Mouse (Mus musculus): ENCODE data around the gene Gcnt7.

Gcnt7 gene

GRCm38 (mm10) chr2:172458496-172458895, at the start of gene Gcnt7:
Gene Gcnt7 (minus strand): TSS chr2:172458596.
- no peak for DNase-seq (ENCODE audit: low read depth, low spot score)

GRCm38 (mm10) chr2:172506121-172506520, 47.7 kb upstream of the Gcnt7 start:
- DNase-seq (ENCODE audit: low read depth, low spot score), result no peak

GRCm38 (mm10) chr2:172502168-172502567, 43.8 kb upstream of the Gcnt7 start:
- DNase-seq (ENCODE audit: low read depth, low spot score), result no peak

DNA sequence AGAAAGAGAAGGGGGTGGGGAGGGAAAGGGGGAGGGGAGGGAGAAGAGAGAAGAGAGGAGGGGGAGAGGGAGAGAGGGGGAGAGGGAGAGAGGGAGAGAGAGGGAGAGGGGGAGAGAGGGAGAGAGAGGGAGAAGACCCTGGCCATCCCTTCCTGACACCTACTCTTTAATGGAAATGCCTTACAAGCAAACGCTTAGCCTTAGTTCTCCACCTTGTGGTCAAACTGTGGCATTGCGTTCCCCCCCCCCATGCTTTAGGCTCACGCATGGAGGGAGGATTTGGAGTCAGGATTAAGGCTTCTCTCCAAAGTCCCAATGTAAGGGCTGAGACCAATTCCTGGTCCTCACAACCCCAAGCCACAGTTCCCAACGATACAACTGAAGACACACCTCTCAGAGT, 42.9 kb upstream of the Gcnt7 start:
- no peak for DNase-seq (ENCODE audit: low read depth, low spot score)

DNA sequence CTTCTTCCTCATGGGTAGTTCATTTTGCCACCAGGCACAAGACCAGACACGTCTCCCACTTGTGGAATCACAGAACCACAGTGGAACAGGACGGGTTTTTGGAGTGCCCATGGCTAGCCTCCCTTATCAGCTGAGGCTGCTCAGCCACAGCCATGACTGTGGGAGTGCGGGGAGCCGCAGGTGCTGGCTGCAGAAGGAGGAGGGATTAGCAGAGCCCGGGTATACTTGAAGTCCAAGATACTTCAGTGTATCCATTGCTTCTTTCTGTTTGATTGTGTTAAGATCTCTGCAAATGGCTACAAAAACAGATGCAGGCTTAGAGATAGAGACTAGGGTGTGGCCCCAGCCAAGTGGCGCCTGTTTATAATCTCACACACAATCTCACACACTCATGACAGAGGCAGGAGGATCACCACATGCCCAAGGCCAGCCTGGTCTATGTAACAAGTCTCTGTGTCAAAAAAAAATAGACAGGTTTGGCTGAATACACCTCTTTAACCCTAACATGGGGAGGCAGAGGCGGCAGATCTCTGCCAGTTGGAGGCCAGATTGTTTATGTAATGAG, 42.4 kb upstream of the Gcnt7 start:
- DNase-seq (ENCODE audit: low read depth, low spot score), result no peak

- no peak for DNase-seq (ENCODE audit: low read depth, low spot score)
Measured at GRCm38 (mm10) chr2:172498823-172499222, 40.4 kb upstream of the Gcnt7 start.

DNA sequence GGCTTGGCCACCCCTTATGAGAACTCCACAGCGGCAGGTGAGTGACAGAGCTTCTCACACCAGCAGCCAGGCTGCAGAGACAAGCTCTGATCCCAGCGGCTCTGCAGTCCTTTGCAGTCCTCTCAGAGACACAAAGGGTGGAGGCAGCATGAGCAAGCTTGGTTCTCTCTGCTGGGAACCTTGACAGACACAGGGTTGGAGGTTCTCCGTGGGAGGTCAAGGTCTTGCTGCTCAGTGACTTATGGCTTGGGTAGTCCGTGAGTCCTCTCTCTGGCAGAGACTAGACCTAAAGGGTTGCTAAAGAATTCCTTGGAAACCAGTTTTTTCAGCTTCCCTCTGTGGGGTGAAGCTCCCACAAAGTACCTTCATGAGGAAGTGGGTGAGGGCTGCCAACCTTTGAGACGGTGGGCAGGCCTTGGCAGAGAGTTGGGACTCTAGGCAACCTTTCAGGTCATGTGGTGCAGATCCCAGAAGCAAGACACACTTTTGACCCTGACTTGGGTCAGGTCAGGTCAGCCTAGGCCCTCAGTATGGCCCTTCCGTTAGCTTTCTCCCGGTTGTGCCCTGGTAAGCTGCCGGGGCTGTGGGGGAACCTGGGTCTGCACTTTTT, 38.4 kb upstream of the Gcnt7 start:
- no peak for DNase-seq (ENCODE audit: low read depth, low spot score)

GRCm38 (mm10) chr2:172484696-172485370, 26.4 kb upstream of the Gcnt7 start:
- no peak for DNase-seq (ENCODE audit: low read depth, low spot score)

DNA sequence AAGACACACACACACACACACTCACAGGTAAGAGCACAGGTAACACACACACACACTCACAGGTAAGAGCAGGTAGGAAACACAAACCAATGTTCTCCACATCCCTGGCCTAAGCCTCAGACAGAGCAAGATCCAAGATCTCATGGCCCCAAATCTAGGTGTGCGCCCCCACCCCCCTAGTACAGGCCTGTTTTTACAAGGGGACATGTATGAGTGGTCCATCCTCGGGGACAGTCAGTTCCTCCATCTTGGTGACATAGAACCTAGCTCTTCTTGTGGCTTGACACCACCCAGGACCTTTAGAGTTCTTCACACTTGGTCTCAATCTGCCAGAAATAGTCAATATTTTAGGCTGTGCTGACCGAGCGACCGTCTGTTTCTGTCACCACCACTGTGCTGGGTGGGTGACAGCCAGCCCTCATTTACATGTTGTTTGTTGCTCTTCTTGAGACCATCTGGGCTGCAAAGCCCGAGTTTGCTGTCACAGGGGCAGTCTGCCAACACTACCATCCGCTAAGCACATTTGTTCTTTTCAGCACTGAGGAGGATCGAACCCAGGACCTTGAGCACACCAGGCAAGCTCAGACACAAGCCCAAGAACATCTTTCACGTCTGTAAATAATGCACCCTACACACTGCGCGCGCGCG, 25.5 kb upstream of the Gcnt7 start:
- no peak for DNase-seq (ENCODE audit: low read depth, low spot score)

DNA sequence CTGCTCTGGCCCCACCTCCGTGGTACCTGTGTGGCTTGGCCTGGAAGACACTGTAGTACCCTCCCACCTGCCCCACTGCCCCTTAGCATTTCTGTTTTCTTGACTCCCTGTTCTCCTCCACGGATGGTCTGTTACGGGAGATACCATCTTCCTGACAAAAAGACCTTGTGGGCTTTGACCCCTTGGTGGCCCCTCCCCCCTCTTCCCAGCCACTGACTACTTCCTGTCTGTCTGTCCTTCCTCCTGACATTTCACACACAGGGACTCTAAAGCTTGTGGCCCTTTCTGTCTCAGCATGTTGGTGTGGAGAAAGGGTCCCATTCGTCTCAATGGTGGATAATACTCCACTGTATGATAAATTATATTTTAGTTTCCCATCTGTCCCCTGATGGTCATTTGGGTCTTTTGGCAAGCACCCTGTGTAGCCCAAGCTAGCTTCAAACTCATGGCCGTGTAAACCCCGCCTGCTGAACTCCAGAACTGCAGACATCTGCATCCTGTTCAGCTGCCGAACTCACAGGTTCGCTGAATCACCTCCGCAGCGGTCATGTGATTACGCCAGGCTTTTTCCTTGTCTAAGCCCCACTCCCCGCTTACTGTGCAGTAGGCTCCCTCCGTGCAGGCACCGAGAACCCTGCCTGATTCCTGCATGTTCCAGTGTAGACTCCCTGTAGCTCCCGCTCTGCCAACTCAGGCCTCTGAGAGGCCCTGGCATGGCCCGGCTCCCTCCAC, 23.4 kb upstream of the Gcnt7 start:
- DNase-seq (ENCODE audit: low read depth, low spot score), result no peak

DNA sequence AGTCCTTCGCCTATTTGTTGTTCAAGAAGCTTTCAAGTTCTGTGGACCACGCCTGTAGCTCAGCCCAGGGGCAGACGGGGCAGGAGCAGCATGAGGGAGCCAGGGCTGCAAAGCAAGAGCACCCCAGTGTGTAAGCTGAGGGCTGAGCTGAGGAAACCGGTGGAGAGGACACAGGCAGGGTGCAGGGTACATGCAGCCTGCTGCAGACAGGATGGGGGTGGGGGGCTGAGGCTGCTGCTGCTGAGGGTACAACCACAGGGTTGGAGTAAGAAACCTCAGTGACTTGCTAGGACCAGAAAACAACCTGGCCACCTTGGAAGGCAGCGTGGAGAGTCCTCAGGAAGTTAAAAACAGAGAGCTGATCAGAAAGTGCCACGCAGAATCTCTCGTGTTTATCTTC, 21.9 kb upstream of the Gcnt7 start:
- DNase-seq (ENCODE audit: low read depth, low spot score), result no peak

DNA sequence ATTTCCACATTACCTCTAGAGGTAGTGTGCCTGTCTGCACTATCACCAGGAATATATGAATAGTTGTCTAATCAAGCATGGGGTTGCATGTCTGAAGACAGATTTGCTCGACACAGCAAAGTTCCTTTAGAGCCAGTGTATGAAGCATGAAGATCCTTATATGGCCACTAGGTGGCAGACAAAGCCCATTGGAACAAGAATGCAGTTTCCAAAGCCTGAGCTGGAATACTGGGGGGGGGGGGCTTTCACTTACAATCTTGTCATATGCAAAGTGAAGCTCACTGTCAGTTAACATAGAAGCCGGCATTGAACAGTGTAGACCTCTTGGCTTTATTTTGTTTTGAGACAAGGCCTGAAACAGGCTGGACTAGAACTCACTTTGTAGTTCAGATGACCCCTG, 19.5 kb upstream of the Gcnt7 start:
- DNase-seq (ENCODE audit: low read depth, low spot score), result no peak

DNA sequence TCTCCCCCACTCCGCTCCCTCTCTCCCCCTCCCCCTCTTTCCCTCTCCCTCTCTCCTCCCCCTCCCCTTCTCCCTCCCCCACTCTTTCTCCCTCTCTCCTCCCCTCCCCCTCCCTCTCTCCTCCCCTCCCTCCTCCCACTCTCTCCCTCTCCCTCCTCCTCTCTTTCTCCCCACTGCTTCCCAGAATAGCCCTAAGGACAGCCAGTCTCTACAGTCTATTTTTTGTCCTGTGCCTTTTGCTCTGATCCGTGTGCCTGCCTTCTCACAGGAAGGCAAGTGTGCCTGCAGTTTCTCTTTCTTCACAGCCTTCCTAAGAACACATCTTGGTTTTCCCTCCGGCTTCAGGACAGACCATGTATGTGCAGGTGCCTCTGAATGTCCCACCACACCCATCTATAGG, 19.0 kb upstream of the Gcnt7 start:
- DNase-seq (ENCODE audit: low read depth, low spot score), result no peak

DNA sequence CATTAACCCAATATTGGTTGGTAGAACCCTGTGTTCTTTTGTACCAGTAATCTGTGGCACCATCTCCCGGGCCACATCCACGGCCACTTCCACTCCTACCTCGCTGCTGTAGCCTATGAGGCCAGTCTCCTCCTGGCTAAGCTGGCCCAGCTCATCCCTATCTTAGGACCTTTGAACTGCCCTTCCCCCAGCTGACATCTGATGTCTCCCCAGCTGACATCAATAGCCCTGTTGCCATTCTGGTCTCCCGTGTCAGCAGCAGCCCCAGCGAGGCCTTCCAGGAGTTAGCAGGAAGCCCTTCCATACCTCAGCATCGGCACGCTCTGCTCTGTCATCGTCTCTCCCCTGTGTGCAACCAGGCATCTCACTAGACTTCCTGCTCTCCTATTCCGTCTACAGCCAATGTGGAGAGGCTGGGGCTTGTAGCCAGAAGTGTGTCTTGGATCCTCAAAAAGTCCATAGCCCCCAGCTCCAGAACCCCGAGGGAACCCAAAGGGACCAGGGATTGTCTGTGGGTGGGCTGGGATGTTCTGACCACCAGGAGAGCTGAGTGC, 18.4 kb upstream of the Gcnt7 start:
- DNase-seq (ENCODE audit: low read depth, low spot score), result no peak

- no peak for DNase-seq (ENCODE audit: low read depth, low spot score)
Measured at GRCm38 (mm10) chr2:172474970-172475369, 16.6 kb upstream of the Gcnt7 start.

DNA sequence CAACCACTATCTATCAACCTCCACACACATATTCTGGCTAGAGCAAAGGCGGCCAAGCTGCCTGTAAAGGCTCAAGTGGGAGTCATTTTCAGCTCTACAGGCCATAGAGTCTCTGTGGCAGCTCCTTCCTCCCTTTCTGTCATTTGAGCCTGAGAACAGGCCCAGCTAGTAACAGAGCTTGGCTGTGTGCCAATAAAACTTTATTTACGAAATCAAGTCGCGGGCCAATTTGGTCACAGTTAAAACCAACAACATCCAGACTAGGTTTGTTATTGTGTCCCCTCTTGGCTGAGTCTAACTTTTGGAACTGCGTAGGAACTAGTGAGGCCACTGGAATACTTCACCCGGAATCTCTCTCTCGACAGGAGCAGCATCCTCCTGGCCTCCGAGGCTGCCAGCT, 15.2 kb upstream of the Gcnt7 start:
- no peak for DNase-seq (ENCODE audit: low read depth, low spot score)

GRCm38 (mm10) chr2:172472318-172472717, 13.9 kb upstream of the Gcnt7 start, which contains the start of gene Fam209:
Gene Fam209 (plus strand): TSS chr2:172472520.
- no peak for DNase-seq (ENCODE audit: low read depth, low spot score)

DNA sequence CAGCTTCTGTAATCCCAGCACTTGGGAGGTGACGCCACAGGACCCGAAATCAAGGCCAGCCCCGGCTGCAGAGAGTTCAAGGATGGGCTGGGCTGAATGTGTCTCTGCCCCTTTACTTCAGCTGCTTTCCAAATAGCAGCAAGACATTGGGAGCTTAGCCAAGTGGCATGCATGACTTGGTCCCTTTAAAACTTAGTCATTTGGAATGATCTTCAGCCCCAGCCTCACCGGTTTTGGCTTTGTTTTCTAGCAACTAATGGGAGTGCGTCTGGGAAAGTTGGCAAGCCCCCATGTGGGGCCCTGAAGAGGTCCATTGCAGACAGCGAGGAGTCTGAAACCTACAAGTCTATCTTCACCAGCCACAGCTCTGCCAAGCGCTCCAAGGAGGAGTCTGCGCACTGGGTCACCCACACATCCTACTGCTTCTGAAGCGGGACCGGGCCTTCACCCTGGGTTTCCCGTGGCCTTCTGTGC, 10.0 kb upstream of the Gcnt7 start:
- no peak for DNase-seq (ENCODE audit: low read depth, low spot score)

DNA sequence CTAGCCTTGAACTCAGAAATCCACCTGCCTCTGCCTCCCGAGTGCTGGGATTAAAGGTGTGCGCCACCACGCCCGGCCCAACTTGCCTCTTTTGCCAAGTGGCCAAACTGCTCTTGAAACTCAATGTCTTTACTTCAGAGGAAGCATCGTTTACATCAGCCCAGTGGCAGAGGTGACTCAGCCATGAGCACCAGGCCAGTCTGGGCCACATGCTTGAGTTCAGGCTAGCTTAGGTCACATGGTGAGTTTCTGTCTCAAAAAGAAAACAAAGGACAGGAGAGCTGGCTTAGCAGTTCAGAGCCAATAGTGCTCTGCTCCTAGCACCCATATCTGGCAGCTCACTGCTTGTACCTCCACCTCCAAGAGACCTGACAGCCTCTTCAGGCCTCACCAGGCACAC, 8.8 kb upstream of the Gcnt7 start:
- no peak for DNase-seq (ENCODE audit: low read depth, low spot score)

GRCm38 (mm10) chr2:172466427-172467132, 8.2 kb upstream of the Gcnt7 start:
- DNase-seq (ENCODE audit: low read depth, low spot score), result no peak

DNA sequence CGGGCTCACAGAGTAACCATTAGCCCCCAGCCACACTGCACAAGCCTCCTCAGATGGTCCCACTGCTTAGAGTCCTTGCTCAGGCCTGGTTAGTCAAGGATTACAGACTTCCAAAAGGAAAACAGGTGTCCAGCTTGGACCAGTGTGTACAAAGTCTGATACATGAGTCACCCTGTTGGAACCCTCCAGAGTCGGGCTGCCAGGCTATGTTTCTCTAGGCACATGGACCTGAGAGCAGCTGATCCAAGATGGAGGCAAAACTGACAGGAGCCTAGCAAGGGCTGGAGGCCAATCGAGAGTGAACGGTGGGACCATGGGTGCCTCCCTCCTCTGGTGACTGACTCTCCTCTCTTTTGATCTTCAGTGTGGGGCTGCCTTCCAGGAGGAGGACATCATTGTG, 4.4 kb upstream of the Gcnt7 start:
- DNase-seq (ENCODE audit: low read depth, low spot score), result no peak
